Mouse (Mus musculus) T-cell, adult 2 months (primary cell): ENCODE results near the gene Nsf.

Experiments used
- DNase-seq: peaks from one replicate; pipeline ENCODE4 v3.0.0; 2022; ENCODE audit warnings: low spot score

Nsf gene

DNA sequence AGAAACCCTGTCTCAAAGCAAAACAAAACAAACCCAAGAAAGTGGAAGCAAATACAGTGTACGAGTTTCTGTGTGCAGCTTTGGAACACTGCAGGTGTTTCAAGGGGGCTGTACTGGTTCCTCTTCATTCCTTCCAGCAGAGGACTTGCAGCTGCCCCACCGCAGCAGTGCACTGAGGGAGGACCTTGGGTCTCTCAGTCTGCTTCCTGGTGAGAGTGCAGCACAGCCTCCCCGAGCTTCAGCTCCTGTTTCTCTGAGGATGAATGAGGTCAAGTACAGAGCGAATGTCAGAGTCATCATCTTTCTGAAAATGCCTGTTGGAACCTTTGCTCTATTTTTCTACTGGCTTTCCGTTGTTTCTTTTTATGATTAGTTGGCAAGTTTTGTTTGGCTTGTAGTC lies 12.5 kb downstream of the Nsf start:
- no peak for DNase-seq

DNA sequence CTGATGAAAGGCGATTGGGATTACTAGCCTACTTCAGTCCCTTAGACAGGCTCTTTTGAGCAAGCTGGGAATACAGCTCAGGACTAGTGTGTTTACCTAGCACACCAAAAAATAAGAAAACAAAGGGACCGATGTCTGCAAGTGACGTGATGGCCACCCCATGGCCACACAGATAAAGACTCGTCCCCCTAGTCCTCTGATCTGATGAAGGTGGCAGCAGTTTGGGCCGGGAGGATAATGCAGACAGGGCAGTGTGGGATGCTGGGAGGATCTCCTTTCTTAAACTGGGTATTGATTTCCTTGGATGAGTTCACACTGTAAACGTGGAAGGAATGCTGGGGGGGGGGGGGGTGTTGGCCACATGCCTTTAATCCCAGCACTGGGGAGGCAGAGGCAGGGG lies 13.0 kb downstream of the Nsf start:
- no peak for DNase-seq

DNA sequence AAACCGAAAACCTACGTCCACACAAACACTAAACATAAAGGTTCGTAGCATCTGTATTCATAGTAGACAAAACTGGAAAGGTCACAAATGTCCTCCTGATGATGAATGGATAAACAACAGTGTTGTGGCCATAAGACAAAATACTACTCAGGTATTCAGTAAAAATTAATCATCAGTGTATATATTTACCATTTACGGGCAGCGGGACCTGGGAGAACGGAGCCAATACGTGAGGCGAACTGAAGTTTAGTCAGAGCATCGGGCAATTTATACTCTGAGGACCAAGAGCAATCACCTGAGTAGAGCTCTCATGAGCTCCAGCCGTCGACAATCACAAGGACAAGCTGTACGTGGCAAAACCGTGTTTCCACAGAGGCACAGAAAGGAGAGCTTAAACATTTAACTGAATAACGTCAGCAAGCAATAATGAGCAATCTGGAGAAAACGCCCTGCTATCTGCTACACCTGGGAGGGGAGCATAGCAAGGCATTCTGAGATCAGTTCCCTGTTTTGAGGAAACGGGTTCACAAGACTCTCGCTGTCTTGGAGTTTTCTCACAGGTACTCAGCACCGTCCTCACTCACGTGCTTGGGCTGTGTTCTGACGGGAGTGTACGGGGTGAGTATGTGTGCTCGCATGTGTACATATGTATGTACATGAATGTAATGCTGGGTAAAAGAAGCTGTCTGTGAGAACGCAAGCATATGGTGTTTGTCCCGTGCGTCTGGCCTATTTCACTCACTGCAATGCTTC lies 15.7 kb downstream of the Nsf start:
- no peak for DNase-seq

DNA sequence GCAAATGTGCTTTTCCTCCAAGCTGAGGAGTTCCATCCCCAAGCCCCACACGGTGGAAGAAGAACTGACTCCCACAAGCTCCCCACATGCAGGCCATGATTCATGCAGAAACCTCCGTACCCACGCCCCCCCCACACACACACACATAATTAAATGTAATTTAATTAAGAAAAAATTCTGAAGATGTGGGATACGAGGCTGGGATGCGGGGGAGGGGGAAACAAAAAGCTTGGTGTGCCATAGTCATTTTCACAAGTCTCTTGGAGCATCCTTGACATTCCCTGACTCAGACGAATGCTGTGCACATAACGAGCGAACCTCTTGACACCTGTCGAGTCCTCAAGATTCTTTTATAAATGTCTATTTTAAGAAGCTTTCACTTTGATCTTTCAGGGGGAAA lies 16.4 kb downstream of the Nsf start:
- DNase-seq: no peak

DNA sequence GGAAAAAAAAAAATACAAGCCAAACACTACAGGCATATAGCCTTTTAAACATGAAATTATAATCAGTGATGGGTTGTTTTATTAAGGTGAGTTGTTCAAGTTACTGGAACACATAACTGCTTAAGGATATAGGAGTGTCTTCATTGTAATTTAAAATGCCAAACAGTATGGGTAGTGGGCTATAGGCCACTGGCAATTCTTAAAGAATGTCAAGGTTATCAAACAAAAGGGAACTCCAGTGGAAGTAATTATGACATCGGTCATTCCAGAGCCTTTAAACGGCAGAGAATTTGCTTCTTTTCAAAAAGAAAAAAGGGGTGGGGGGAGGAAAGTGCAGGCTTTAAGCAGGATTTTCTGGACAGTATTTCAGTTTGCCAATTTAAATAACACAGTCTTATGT lies 18.1 kb downstream of the Nsf start:
- no peak for DNase-seq

DNA sequence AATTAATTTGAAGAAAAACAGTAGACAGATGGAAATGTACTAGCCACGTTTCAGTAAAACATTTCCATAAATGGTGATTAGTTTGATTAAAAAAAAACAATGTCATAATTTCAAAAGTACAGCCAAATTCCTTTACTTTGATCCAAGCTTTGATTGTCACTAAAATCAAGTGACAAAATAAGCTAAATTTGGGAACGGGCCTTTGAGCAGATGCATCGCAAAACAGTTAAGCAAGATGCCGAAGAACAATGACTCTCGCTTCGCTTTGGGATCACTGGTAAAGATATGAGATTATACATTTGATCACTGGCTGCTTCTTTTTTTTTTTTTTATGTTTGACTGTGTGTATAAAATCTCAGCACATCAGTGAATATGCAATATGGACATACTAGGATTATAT lies 20.0 kb downstream of the Nsf start:
- no peak for DNase-seq

DNA sequence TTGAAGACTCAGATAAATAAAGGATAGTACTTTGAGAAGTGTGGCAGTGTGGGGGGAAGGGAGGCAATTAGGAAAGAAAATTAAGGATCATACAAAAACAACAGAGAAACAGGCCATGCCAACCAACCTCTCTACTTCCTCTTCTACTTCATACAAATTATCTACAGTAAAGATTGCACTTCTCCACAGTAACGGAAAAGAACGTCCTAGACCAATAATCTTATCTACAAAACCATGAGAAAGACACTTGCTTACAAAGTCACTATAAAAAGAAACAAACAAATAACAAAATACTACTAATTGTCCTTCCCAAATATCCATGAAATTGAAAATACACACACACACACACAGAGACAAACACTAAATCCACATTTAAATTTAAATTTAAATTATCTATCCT lies 29.9 kb downstream of the Nsf start:
- no peak for DNase-seq

DNA sequence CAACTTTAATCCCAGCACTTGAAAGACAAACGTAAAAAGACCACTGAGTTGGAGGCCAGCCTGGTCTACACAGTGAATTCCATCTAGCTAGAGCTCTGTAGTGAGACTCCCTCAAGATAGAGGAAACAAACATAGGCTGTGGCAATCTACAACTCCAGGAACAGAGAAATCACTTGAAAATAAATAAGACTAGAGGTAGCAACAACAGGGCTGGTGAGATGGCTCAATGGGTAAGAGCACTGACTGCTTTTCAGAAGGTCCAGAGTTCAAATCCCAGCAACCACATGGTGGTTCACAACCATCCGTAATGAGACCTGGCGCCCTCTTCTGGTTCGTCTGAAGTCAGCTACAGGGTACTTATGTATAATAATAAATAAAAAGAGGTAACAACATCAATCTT lies 30.6 kb downstream of the Nsf start:
- DNase-seq: no peak

DNA sequence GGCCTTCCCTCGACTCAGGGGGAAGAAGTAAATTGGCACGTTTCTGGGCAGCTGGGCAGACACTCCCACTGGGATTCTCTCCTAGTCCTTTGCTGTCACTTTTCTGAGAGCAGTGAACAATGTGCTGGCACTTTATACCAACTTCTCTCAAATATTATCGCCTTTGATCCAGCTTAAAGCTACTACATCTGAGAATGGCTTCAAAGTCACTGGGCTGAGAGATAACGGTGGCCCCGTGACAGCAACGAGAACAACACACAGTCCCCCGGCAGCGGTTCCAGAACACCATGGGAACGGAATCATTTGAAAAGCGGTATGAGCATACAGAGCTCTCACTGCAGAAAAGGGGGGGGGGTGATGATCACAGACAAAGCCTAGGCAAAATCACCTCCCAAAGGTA lies 31.0 kb downstream of the Nsf start:
- no peak for DNase-seq

DNA sequence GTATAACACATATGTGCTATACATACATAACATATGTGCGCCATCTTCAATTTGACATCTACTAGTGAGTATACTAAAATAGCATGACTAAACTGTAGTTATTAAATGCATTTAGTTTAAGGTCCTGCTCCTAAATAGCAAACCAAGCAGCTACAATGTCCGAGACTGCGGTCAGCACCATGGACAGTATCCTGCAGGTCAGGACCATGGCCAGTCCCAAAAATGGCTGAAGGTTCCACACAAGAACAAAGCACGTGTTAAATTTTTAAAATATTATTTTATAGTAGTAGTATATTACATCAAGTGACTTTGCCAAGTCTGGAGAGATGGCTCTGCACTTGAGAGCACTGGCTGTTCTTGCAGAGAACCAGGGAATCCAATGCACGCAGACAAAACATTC lies 33.2 kb downstream of the Nsf start:
- DNase-seq: no peak

DNA sequence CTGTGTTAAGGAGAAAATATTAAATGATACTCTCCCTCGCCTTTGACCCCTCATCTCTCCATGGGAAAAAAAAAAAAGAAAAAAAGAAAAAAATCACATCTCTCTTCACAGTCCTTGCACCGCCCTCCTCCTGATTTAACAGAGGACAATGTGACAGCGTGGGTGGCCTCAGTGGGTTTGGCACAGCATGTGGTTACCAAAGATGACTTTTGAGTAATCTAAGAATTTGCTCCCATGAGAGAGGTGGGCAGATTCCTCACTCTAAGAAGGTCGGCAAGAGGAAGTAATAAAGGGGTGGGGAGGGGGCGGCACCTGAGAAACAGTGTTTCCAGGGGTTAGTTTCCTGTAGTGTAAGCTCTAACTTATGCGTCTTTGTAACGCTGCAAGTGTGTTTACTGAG lies 37.0 kb downstream of the Nsf start:
- DNase-seq: no peak

DNA sequence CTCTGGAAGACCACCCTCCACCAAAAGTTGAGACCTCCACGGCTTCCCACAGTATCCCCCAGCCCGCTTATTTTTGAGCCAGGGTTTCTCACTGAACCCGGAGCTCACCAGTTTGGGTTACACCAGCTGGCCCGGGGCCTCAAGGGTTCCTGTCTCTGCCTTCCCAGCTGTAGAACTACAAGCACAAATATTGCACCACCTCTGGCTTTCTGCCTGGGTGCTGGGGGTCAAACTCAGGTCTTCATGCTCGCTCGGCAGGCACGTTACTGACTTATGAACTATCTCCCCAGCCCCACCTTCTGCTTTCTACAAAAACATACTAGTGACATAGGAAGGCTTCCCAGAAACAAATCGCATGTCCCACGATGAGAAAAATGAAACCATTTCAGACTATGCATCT lies 38.2 kb downstream of the Nsf start:
- DNase-seq: no peak

DNA sequence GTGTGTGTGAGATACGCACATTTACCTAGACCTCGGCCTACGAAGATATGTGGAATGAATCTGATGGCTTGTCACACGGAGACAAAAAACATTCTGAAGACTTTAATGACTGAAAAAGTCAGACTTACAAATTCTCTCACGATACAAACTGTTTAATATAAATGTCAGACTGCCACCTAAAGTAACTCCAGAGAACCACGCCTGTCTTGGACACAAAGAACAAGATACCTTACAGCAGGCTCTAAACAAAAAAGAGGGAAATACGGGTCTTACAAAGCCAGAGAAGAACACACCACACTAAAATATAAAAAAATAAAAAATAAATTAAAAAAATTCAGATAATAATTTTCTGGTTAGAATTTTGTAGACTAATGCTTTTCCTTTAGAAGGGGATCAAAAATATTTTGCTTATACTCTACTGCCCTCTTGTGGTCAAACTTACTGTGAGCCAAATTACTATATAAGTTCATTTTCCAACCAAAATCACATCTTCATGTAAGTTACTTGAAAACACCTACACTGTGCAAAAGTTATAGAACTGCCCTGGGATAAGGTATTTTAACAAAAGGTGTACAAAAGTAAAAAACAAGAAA lies 42.8 kb downstream of the Nsf start:
- DNase-seq: no peak

DNA sequence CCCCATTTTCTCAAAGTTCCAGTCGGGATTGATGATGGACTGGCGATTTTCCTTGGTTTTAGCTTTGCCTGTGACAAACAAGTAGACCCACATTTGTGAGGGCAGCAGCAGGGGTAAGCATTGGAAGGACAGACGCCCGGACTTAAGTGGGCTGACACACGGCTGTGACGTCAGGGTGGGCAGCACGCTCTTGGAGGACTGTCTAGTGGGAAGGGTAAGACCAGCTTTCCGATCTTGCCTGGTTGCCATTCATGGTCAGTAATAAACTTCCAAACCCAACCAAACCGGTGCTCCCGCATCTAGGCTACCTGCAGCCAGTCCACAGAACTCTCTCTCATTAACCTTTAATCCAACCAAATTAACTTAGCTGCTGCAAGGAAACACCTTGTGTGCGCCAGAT lies 43.3 kb downstream of the Nsf start:
- no peak for DNase-seq

DNA sequence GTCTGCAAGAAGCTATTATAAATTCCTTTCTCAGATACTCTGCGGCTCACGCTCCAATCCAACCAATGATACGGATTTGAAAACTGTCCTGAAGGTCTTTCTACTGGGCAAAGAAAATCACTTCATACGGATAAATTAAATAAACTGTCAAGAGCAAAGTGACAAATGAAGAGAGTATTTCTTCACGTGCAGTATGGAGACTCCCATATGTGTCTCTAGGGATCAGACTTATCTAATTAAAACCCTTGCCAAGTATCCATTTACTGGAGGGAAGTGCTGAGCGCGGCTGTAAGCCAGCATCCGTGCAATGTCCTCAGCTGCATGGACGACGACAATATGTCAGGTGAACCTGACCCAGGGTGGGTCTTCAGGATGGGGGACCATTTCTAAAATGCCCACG lies 44.0 kb downstream of the Nsf start:
- DNase-seq: no peak

DNA sequence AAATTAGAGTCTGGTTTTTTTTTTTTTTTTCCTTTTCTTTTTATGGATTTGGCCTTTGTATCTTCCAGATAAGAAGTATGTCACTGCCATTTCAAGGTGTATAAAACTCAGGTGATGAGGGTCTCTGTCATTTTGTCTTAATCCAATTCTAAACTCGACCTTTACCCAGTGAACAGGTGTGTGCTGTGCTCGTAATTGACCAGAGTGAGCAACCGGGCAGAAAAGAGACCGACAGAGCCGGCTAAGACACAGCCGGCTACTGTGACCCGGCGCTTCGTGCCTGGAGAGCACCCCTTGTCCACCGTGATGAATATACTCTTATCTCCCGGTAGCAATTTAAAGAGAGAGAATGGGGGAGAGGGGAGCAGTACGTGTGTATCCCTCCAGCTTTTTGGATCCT lies 44.5 kb downstream of the Nsf start:
- DNase-seq: no peak

DNA sequence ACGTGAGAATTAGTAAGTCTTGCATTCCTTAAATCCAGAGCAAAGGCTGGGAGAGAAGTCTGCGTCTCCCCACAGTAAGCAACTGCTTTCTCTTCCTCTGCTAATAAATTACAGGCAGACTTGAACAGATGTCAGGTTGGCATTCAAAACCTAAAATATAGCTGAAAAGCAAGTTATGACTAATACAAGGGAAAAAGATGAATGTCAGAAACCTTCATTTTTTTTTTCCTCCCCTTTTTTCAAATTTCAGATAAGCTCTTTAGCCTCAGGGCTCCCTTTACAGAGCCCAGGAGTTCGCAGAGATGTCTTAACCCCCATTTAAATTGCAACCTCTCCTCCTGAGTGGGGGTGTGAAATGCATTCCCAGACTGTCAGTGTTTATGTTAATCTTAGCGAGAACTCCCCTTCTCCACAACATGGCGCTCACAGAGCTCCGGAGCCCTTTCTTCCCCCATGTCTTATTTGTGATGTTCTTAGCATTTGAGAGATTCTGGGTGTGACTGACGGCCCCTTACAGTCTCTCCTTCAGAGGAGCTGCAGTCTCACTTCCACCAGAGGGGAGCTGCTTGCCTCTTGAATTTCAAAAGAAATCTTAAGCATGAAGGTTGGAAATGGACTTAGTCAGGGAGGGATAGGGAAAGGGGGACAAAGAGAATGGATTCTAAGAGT lies 47.7 kb downstream of the Nsf start:
- no peak for DNase-seq

DNA sequence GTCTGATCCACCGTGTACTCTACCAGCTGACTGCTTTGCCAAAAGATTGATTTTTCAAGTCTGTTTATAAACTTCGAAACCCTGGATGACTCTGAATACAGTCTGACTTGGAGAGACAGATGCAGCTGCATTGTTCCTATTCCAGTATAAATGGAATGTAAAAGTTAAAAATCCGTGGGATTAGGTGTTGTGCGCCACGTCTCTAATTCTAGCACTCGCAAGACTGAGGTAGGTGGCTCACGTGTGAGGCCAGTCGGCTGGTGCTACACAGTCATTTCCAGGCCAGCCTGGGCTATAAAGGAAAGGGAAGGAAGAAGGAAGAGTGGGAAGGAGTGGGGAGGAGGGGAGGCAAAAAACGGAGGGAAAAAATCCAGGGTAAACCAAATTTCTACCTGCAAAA lies 48.4 kb downstream of the Nsf start:
- no peak for DNase-seq

DNA sequence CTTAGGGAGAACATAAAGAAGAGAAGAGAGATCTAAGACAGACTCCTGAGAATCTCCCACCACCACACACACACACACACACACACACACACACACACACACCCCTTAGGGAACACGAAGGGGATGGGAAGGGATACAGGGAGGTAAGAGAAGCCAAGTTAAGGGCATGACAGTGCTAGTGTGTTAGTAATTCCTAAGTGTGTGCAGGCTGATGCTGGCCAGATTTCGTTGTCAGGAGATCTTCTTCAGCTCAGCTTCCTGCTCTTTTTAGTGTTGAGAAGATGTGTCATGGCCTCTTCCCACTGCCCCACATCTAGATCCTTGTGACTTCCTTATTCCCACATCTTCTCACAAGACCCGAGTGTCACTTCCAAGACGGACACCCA lies 52.3 kb downstream of the Nsf start:
- DNase-seq: no peak

DNA sequence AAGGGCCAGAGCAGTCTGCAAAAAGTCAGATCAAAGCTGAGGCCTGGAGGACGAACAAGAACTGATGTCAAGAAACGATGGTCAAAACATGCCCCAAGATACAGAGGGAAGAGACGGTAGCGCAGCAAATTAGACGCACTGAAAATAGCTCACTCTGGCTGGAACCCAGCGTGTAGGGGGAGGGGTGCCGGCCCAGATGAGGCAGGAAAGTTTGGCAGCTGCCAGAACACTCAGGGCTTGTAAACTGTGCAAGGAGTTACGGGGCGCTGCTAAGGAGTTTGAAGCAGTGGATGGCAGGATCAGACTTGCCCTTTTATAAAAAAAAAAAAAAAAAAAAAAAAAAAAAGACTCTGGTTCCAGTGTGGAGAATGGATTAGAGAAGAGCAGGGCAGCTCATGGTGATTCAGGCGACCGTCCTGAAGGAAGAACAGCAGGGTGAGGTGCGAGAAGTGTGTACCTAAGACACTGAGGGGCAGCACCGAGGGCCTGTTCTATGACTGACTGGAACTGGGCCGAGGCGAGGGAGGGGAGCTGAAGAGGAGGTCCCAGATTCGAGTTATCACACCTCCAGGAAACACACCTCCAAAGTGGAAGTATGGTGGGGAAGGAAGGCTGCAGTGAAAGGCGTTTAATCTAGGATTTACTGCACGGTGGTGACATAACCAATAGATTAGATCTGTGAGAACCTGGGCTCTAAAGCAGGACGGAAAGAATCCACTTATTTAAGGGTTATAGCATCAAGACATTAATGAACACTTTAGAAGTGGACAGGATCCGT lies 52.9 kb downstream of the Nsf start:
- DNase-seq: no peak

DNA sequence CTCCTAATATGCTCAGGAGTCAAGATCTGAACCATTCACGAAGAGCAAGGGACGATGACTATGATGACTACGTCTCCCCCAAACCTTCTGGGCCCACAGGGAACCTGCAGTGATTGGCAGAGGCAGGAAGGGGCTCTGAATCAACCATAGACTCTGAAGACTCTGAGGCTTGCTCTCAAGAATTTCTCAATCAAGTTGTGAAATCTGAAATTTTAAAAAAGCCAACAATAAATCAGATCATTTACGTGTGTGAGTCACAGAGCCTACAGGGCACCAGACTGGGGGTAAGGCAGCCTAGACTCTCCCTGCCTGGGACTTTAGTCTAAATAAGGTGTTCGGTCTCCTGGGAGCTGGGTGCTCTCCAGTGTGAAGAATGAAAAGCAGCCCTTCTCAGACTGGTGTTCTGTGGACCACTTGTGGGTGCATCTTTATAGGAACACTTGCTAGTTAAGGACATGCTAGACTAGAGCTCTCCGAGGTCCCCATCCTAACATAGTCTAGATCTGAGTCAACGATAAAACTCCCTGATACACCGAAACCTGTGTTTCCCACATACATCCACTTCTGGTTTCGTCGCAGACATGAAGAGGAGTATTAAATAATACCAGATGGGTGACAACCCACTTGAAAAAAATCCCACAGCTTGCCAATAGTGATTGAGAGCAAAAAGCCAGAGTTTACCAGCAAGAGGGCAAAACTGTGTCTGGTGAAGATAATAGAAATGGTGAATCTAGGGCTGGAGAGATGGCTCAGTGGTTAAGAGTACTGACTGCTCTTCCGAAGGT lies 56.7 kb downstream of the Nsf start:
- DNase-seq: no peak

DNA sequence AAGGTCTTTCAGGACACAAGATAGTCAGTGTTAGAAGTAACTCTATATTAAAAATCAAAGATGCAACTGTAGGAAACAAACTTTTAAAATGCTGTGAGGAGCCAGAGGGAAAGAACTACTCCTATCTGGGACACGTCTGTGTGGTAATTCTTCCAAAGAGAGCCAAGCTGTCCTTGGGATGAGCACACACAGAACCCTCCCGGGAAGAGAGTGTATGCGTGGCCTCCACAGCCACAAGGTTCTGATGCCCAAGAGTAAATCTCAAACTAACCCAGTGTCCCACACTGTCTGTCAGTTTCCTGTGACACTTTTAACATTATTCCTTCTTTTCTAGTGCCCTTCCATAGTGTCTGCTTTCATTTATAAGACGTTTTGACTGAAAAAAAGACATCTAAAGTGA lies 57.8 kb downstream of the Nsf start:
- no peak for DNase-seq
